Mouse (Mus musculus): Measurements from ENCODE around the gene Clpsl2. TPM values are rescaled to one million over a fixed set of nuclear protein-coding genes. Genes with fewer than 3 reads are reported as not detected.

Clpsl2 gene
- not detected in 2 replicates for total RNA-seq (2017)

DNA sequence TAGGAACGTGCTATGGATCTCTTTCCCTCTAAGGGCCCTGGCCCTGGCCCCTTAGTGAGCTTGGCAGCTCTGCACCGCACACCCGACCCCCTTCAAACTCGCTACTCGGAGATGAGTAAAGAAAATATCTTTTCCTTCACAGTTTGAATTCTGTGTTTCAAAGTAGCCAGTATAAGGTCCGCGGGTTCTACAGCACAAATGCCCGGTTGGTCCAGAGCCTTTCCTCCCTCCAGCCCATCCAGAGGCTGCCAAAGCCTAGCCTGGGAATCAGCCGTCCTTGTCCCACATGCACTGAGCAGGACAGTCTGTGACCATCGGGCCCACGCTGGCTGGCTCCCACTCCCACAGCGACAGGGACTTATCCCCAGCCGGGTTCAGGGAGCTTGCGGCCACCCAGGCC lies at the start of gene Clpsl2:
TSS of gene Clpsl2 (plus strand) at position 301 of the 400 bp plus-strand sequence.
- ATAC-seq (replicated peaks in 1 of 2; ENCODE audit: insufficient read depth in 1 of 2, low FRiP score in 2 of 2, low TSS enrichment in 1 of 2, low read depth in 1 of 2, poor library complexity in 2 of 2, severe bottlenecking in 2 of 2), result no peak

DNA sequence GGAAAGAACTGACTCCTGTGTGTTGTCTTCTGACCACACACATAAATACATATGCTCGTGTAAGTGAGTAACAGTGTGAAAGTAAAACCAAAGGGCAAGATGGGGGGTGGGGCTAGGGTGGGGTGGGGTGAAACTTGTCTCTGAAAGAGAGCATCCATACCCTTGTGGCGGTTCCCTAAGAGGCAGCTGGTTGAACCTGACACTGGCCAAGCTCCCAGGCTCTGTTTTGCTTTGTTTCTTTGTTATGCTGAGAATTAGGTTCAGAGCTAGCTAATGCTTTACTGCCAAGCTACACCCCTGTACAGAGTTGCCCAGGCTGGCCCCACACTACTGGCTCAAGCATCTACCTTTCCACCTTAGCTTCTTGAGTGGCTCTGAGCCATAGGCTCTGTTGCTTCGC lies 48.7 kb upstream of the Clpsl2 start:
- no peak for ATAC-seq (replicated peaks in 1 of 2; ENCODE audit: insufficient read depth in 1 of 2, low FRiP score in 2 of 2, low TSS enrichment in 1 of 2, low read depth in 1 of 2, poor library complexity in 2 of 2, severe bottlenecking in 2 of 2)

DNA sequence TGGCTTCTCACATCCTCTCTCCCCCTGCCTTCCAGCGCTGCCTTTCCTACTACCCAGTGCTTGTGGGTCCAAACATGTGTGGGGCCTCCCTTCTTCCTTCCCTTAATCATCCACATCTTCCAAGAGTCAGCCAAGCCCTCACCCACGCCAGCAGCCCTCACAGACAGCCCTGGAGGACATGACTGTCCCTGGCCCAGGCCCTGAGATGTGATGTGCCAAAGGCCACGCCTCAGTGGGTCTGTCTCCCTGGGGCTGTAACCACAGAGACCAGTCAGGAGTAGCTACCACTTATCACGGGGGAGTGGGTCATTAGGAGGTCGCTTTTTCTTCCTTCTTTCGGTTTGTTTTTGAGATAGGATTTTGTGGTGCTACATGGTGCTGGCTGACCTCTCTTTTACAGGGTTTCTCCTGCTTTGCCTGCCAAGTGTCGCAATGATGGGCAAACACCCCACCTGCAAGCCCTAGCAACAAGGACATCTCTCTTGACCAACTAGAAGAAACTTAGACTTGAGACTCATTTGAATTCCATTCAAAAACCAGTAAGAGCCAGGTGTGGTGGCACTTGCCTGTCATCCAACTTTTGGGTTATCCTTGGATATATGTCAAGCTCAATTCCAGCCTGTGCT lies 46.9 kb upstream of the Clpsl2 start:
- ATAC-seq (replicated peaks in 1 of 2; ENCODE audit: insufficient read depth in 1 of 2, low FRiP score in 2 of 2, low TSS enrichment in 1 of 2, low read depth in 1 of 2, poor library complexity in 2 of 2, severe bottlenecking in 2 of 2), result no peak

DNA sequence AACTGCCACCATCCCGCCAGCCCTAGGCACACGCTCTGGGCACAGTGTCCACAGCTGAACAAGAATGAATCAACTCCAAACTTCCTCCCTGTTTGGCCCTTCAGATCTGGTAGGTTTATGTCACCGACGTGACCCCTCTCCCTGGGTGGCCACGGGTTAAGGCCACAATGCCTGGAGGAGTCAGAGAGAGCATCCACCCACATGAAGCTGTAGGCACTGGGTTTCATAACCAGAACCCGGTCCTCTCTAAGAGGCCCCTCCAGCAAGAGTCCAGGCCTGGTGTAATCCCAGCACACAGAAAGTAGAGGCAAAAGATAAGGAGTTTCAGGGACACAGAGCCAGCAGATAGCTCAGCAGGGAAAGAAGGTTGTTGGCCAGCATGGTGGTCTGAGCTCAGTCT lies 45.0 kb upstream of the Clpsl2 start:
- ATAC-seq (replicated peaks in 1 of 2; ENCODE audit: insufficient read depth in 1 of 2, low FRiP score in 2 of 2, low TSS enrichment in 1 of 2, low read depth in 1 of 2, poor library complexity in 2 of 2, severe bottlenecking in 2 of 2), result no peak

DNA sequence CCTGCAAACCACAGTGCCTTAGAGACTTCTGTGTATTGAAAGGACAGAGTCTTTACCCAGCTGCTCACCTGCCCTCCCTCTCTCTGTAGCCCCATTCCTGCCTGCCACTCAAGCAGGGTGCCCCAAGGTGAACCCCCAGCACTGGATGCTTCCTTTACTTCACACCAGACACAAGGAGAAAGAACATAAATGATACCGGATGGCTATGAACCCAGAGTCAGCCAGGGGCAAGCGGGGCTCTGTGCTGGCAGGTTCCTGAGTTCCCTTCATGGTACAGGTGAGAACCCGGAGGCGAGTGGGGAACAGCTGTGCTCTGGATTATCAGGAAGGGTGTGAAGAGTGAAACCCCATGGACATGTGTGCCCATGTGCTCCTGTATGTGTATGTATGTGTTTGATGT lies 43.6 kb upstream of the Clpsl2 start:
- no peak for ATAC-seq (replicated peaks in 1 of 2; ENCODE audit: insufficient read depth in 1 of 2, low FRiP score in 2 of 2, low TSS enrichment in 1 of 2, low read depth in 1 of 2, poor library complexity in 2 of 2, severe bottlenecking in 2 of 2)

DNA sequence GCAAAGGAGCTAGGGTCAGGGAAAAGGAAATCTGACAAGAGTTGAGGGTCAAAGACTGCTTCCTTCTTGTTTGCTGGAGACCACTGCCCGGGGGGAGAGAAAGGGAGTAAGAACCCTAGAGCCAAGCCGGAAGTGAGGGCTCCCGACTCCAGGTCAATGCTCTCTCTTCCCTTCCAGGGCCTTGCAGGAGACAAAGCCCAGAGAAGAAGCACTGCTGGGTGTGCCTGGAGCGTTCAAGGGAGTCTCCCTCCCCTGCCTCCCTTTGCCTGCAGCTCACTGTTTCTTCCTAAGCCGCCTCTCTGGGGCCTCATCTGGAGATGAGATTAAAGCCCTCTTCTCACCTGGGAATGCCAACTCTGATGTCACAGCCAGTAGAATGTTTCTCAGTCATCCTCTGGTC lies 42.3 kb upstream of the Clpsl2 start:
- no peak for ATAC-seq (replicated peaks in 1 of 2; ENCODE audit: insufficient read depth in 1 of 2, low FRiP score in 2 of 2, low TSS enrichment in 1 of 2, low read depth in 1 of 2, poor library complexity in 2 of 2, severe bottlenecking in 2 of 2)

DNA sequence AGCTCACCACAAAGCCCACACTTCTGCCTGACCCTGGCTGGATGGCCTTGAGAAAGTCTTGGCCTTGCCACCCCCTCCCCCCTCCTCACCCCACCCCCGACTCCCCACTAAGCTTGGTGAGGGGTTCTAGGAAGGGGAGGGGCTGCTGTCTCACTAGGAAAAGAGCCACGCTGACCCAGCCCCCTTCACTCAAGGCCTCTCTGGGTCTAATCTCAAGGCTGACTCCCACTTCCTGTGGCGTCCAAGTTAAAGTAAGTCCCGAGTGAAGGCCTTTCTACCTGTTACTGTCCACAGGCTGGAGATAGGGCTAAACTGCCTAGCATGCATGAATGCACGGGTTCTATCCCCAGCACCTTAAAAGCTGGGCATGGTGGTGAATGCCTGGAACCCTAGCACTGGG lies 41.7 kb upstream of the Clpsl2 start:
- ATAC-seq (replicated peaks in 1 of 2; ENCODE audit: insufficient read depth in 1 of 2, low FRiP score in 2 of 2, low TSS enrichment in 1 of 2, low read depth in 1 of 2, poor library complexity in 2 of 2, severe bottlenecking in 2 of 2), result no peak

DNA sequence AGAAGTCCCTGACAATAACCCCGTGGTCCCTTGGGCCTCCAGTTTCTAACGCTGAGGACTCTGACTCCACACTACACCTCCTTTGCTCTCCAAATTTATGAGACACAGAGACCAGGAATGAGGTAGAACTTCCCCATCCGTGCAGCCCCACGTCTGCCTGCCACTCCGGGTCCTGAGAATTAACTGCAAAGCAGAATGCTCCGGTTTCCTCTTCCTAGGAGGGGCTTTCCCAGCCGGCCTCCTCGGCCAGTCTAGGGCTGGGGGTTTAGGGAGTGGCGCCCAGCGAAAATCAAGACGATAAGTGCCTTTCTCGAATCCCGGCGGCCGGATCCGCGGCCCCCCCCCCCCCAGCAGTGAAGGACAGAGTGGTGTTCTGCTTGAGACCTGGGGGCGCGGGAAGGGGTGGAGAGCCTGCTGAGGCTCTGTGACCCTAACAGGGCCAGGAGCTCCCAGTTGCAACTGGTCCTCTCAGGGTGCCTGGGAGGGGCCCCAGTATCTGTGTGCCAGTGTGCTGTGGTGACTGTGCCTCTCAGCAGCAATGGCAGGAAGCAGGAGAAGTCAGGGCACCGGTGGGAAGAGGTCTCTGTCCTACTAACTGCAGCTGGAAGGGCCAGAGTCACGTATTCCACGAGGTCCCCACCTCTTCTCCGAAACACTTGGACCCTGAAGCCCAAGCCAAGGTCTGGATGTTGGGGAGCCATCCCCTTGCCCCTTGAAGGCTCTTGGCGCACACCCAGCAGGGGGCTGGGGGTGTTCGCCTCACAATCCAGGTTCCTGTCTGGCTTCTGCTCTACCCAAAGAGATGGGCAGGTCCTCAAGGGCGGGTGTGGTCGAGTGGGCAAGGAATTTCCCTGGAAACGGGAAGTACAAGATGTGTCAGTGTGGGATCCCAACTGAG lies 38.5 kb upstream of the Clpsl2 start:
- ATAC-seq (replicated peaks in 1 of 2; ENCODE audit: insufficient read depth in 1 of 2, low FRiP score in 2 of 2, low TSS enrichment in 1 of 2, low read depth in 1 of 2, poor library complexity in 2 of 2, severe bottlenecking in 2 of 2), result peak in 1 of 2 experiments; percentile 26; a peak in 1 of 4 replicates

DNA sequence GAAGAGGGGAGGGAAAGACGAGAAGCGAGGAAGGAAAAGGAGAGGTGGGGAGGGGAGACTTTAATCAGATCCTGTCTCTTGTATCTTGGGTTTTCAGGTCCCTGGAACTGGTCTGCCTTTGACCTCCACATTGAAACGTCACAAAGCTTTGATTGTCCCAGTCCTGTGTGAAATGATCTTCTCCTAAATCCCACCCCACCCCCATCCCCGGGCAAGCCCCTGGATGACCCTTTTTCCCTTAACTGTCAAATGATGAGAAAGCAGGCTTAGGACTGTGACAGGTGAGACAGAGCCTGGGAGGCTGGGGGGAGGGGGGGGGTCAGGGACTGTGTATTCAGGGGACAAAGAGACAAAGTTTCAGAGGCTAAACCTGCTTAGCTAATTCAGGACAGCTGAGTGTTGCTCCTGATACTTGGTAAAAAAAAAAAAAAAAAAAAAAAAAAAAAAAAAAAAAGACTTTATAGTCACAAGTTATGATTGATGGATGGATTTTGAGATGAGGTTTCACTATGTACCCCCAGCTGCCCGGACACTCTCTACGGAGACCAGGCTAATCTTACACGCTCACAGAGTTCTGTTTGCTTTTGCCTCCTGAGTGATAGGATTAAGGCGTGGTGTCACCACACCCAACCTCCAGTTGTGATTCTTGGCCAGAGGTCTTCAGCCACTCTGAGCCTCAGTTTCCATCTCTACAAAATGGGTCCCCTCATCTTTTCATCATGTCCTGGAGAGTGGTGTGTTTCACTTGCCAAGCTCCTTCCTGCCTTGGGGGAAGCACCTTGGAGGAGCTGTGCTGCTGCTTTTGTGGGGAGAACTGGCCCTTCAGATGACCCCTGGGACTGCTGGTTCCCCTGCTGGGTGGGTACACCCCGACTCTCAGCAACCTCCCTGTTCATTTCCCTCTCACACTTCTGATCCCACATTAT lies 37.3 kb upstream of the Clpsl2 start:
- no peak for ATAC-seq (replicated peaks in 1 of 2; ENCODE audit: insufficient read depth in 1 of 2, low FRiP score in 2 of 2, low TSS enrichment in 1 of 2, low read depth in 1 of 2, poor library complexity in 2 of 2, severe bottlenecking in 2 of 2)

DNA sequence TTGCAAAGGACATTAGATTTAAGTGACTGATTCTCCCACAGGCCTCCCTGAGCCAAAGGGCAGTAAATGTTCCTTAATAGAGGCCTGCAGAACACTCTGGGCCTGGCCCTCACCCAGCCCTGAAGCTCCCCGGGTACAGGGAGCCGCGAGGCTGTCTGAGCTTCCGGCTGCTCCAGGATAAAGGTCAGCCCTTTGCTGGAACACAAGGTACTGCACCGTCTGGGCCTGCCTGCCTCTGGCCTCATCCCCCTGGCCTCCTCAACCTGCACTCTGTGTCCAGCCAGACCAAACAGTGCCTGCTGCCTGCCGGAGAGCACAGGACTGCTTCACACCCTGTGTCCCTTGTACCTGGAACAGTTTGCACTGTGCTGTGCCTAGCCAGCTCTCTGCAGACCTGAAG lies 36.5 kb upstream of the Clpsl2 start:
- ATAC-seq (replicated peaks in 1 of 2; ENCODE audit: insufficient read depth in 1 of 2, low FRiP score in 2 of 2, low TSS enrichment in 1 of 2, low read depth in 1 of 2, poor library complexity in 2 of 2, severe bottlenecking in 2 of 2), result no peak

DNA sequence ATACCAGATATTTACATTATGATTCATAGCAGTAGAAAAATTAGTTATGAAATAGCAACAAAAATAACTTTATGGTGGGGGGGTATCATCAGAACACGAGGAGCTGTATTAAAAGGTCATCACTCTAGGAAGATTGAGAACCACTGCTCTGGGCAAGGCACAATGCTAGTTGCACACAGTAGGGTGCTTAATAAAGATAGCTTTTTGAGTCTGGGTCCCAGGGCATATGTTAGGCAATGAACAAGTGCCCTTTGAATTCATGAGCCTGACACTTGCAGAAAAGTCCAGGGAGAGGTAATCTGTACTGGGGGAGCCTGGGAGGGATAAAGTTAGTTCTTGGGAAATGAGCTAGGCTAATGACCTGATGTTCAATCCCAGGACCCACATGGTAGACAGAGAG lies 35.9 kb upstream of the Clpsl2 start:
- ATAC-seq (replicated peaks in 1 of 2; ENCODE audit: insufficient read depth in 1 of 2, low FRiP score in 2 of 2, low TSS enrichment in 1 of 2, low read depth in 1 of 2, poor library complexity in 2 of 2, severe bottlenecking in 2 of 2), result no peak

DNA sequence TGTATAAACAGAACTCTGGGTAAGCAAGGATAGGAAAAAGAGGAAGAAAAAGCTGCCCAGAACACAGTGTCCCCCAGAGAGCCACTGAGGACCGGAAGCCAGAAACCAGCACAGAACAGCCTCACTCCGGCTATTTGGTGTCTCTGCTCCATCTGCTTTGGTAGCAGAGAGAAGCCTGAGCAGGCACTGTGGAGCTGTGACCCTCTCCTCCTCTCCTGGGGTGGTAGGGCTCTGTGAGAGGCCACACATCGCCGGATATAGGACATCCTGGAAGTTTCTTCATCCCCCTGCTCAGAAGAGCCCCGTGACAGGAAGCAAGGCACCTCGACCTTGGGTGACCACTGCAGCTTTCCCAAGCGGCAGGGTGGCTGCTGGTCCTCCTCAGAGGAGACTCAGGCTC lies 35.4 kb upstream of the Clpsl2 start:
- ATAC-seq (replicated peaks in 1 of 2; ENCODE audit: insufficient read depth in 1 of 2, low FRiP score in 2 of 2, low TSS enrichment in 1 of 2, low read depth in 1 of 2, poor library complexity in 2 of 2, severe bottlenecking in 2 of 2), result peak; percentile 14 to 15; a peak in 2 of 4 replicates

DNA sequence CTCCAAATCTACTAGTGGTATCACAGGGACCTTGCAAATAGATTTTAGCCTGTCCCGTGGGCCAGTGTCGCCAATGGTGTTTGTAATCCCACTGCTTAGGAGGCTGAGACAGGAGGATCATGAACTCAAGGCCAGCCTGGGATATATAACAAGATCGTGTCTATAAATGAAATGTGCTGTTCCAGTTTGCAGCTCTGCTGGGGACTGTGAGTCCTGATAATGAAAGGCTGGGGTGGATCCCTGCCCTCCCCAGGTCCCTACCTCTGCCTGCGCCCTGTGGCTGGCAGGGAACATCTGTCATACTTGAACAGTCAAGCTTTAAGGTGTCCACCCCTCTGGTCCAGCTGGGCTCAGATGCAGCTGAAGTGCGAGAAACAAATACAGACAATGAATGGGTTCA lies 34.7 kb upstream of the Clpsl2 start:
- no peak for ATAC-seq (replicated peaks in 1 of 2; ENCODE audit: insufficient read depth in 1 of 2, low FRiP score in 2 of 2, low TSS enrichment in 1 of 2, low read depth in 1 of 2, poor library complexity in 2 of 2, severe bottlenecking in 2 of 2)

DNA sequence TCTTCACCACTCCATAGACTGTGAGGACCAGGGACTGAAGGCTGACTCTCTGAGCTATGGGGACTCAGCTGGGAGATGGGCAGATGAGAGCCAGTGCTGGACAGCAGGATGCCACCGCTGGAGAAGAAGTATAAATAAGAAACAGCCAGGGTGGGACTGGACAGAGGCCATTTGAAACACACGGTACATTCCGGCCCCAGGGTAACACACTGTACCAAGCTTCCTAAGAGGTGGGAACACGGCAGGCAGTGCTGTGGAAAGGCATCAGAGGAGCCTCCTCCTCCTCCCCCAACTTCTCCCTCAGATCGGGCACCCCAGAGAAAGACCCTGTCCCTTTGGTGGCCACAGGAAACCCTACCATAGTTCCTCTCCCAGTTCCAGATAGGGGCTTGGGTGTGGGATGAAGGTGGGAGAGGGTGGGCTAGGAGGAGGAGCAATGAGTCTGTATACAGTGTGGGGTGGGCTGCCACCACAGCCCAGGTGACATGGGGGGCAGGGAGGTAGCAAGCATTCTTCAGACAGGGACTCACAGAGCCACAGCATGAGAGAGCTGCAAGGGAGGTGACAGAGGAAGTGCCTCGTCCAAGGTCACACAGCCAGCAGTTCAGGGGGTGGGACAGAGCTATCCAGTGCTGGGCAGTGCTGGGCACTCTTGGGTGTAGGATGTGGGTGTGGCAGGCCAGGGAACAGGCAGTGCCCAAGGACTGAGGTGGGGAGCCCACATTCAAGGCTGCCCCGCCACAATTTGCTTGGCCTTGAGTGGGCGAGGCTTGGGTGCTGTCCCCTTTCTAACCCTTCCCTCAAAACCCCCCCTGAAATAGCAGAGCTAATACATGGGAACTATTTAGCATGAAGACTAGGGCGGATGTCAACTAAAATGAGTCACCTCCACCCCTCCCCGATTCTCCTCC lies 33.5 kb upstream of the Clpsl2 start:
- no peak for ATAC-seq (replicated peaks in 1 of 2; ENCODE audit: insufficient read depth in 1 of 2, low FRiP score in 2 of 2, low TSS enrichment in 1 of 2, low read depth in 1 of 2, poor library complexity in 2 of 2, severe bottlenecking in 2 of 2)

DNA sequence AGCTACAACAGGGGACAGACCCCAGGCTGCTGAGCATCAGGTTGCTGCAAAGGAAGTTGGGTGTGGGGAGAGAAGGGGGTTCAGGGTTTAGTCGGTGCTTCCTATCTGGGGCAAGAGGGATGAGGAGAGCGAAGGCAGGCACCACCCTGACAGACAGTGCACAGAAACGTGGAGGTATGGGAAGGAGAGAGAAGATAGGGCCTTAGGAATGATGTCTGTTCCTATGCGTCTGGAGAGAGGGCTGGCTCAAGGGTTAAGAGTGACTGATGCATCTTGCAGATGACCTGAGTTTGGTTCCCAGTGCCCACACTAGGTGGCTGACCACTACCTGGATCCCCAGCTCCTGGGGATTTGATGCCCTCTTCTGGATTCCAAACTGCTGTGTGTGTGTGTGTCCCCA lies 32.3 kb upstream of the Clpsl2 start:
- ATAC-seq (replicated peaks in 1 of 2; ENCODE audit: insufficient read depth in 1 of 2, low FRiP score in 2 of 2, low TSS enrichment in 1 of 2, low read depth in 1 of 2, poor library complexity in 2 of 2, severe bottlenecking in 2 of 2), result no peak

DNA sequence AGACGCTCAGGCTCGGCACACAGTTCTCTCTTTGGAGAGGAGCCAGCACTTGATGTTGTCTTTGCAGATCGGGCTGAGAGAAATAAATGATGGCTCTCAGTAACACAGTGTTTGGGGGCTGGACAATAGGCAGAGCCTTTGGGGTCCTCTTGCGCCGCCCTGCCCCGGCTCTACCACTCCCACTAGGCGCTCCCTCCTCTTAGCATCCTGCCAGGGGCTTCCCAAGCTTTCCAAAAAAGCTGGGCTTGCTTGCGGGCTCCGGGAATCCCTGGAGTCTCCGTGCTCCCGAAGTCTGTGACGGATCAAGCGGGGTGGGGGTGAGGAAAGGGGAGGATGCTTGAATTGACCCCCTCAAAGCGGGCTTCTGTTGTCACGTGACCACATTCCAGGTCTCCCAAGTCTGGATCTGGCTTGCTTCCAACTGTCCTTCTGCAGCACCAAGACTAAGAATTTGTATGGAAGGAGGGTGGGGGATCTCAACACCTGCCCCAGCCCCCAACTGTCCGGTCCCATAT lies 31.7 kb upstream of the Clpsl2 start, which contains the start of gene Fkbp5:
TSS of gene Fkbp5 (minus strand) at position 87 of the 515 bp plus-strand sequence.
- no peak for ATAC-seq (replicated peaks in 1 of 2; ENCODE audit: insufficient read depth in 1 of 2, low FRiP score in 2 of 2, low TSS enrichment in 1 of 2, low read depth in 1 of 2, poor library complexity in 2 of 2, severe bottlenecking in 2 of 2)
